Mouse (Mus musculus) urinary bladder, postnatal 36 days (tissue): ENCODE measurements around the gene Olfr1112.
"Not testable (repeated sequence)": the region's sequence is repeated elsewhere in the genome, so short reads cannot be mapped to it uniquely, and the experiment has no call there.

Source experiments
- DNase-seq, 2 experiments: peaks; one replicate each; pipeline ENCODE4 v3.0.0; 2022; ENCODE audit warnings: low spot score in 2 of 2, mixed read lengths in 1 of 2

The Olfr1112 gene

DNA sequence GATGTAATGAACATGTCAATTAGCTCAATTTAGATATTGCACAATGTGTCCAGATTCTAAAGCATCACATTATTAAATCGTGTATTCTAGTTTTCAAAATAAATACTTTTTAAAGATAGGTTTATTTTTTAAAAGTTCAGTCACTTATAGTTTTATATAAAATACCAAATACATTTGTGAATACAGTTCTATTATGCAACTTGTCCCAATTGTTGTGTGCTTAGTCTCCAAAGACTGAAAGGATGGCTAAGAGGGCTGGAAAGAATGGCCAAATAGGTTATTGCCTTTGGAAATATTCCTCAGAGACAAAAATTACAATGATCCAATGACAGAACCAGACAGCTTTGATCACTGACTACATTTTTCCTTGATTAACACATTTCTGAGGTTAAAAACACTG is at the start of gene Olfr1112:
Gene Olfr1112 (plus strand): TSS at position 301 of the 400 bp plus-strand sequence.
- DNase-seq, result no peak

DNA sequence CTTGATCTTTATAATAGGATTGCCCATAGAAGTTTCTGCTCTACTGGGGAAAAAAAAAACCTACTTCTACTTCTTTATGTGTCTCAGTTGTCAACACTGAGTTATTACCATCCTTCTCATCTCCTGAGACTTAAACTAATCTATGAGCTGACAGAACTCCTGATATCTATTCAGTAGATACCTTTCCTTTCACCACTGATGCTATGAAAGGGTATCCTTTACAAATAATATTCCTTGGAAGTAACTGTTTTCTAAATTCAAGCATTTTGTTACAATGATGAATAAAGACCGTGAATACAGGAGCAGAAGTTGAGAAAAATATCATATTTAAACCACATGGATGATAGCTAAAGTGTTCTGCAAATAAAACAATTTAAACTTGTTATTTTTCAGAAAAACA is 47.4 kb upstream of the Olfr1112 start, which contains the start of gene Olfr1110:
Gene Olfr1110 (minus strand): TSS at position 101 of the 400 bp plus-strand sequence.
- no peak for DNase-seq

DNA sequence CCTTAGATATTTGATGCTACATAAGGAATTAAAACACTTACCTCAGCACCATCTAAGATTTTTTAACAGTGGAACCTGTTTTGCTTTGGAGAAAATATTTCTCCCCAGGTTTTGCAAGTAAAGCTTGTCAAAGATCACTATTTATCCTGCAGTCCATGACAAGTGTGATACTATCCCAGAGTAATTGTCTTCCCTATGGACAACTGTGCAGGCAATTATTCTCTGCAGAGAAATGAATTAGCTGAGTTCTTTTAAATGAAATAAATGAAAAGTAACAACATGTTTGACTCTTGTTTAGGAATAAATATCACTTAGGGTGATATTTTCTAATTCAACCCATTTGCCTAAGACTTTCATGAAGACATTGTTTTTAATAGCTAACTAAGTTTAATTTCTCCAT is 35.1 kb upstream of the Olfr1112 start, which contains the start of gene Olfr1111:
Gene Olfr1111 (minus strand): TSS at position 101 of the 400 bp plus-strand sequence.
- no peak for DNase-seq

DNA sequence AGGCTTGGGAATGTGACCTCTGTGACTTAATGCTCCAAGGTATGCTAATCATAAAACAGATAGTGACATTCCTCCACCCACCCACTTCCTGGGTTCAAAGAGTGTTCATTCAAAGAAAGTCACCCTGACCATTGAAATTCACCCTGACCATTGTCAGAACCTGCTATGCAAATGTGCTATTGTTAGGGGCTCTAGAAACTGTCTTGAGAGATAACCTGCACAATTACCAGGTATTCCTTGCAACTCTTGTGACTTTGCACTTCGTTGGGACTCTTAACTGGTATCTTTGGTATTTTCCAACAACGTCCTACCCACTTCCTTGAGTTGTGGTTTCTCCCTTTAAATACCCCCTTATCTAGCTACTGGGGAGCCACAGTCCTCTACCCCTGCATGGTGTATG is 19.9 kb upstream of the Olfr1112 start:
- not testable (repeated sequence) for DNase-seq

DNA sequence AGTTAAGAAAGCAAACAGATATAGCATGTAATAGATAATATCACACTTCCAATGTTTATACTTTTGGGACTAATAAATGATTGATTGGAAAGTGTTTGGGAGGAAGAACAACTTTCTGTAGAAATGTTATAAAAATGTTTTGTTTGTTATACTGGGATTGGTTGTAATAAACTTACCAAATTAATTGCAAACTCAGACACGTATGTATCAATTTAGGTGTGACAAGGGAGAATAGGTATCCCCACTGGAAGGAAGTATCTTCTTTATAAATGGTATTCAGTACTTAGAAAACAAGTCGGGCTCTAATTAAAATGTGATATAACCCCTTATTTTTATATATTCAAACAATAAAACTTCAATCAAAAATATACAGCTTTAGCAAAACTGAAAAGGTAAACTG is 21.1 kb downstream of the Olfr1112 start, which contains the start of gene Olfr1113:
Gene Olfr1113 (plus strand): TSS at position 301 of the 400 bp plus-strand sequence.
- DNase-seq, result no peak
